Mouse (Mus musculus) right cerebral cortex, postnatal 36 days (tissue): ENCODE measurements around the gene Abcb7.
"Not testable (repeated sequence)": the region's sequence is repeated elsewhere in the genome, so short reads cannot be mapped to it uniquely, and the experiment has no call there.

ENCODE experiments used
- DNase-seq, 2 experiments: peaks; one replicate each; pipeline ENCODE4 v3.0.0; 2022; ENCODE audit warnings: low spot score in 2 of 2, mixed read lengths in 1 of 2

Abcb7 gene

GRCm38 (mm10) chrX:104413183-104413983 is at the start of gene Abcb7:
Gene Abcb7, minus strand, starts transcription at chrX:104413856.
- peak; percentile 76 for DNase-seq

GRCm38 (mm10) chrX:104461755-104462154 is 48.1 kb upstream of the Abcb7 start:
- DNase-seq: no peak

- DNase-seq: no peak
Observed at GRCm38 (mm10) chrX:104452433-104452832, 38.8 kb upstream of the Abcb7 start.

GRCm38 (mm10) chrX:104433456-104433855 is 19.8 kb upstream of the Abcb7 start:
- DNase-seq: no peak

- DNase-seq: no peak
Observed at GRCm38 (mm10) chrX:104428108-104428507, 14.5 kb upstream of the Abcb7 start.

- DNase-seq: no peak
Observed at GRCm38 (mm10) chrX:104413995-104414394, 339 bp upstream of the Abcb7 start.

- DNase-seq: no peak
Observed at GRCm38 (mm10) chrX:104408137-104408536, 5.5 kb downstream of the Abcb7 start.

- no peak for DNase-seq
Observed at GRCm38 (mm10) chrX:104402463-104402862, 11.2 kb downstream of the Abcb7 start.

- DNase-seq: no peak
Observed at GRCm38 (mm10) chrX:104401134-104401533, 12.5 kb downstream of the Abcb7 start.

- DNase-seq: no peak
Observed at GRCm38 (mm10) chrX:104397526-104397925, 16.1 kb downstream of the Abcb7 start.

- DNase-seq: no peak
Observed at GRCm38 (mm10) chrX:104359686-104360085, 54.0 kb downstream of the Abcb7 start.

- no peak for DNase-seq
Observed at GRCm38 (mm10) chrX:104355842-104356241, 57.8 kb downstream of the Abcb7 start.

- DNase-seq: not testable (repeated sequence)
Observed at GRCm38 (mm10) chrX:104348146-104348545, 65.5 kb downstream of the Abcb7 start.

GRCm38 (mm10) chrX:104291721-104292120 is 121.9 kb downstream of the Abcb7 start:
- no peak for DNase-seq

GRCm38 (mm10) chrX:104279828-104280227 is 133.8 kb downstream of the Abcb7 start:
- no peak for DNase-seq

- no peak for DNase-seq
Observed at GRCm38 (mm10) chrX:104264371-104264770, 149.3 kb downstream of the Abcb7 start.

GRCm38 (mm10) chrX:104262468-104262867 is 151.2 kb downstream of the Abcb7 start:
- DNase-seq: no peak

GRCm38 (mm10) chrX:104256561-104256960 is 157.1 kb downstream of the Abcb7 start:
- no peak for DNase-seq
